Mouse (Mus musculus) cerebral cortex, adult 2 months (tissue): ENCODE data around the gene Rdh8.

Source experiments
- WGBS: fragments of 180-500 bp; shearing (Covaris S2); methylation state at CpG from one replicate; pipeline ENCODE4 v1.1.7; 2018; 5-methylcytosine and 5-hydroxymethylcytosine counted together

Gene Rdh8

DNA sequence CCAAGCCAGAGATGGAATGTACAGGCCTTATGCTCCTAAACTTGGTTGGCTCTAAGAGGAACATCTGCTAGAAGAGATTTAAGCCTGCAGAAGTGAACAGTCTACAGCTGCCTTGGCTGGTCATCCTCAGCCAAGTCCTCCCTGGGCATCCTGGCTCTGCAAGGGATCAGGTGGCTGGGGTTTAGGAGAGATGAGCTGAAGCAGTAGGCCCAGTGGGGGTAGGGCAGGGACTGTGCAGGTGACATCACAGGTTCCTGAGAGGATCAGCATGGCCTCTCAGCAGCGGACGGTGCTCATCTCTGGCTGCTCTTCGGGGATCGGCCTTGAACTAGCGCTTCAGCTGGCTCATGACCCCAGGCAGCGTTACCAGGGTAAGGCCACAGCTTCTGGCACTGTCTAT is at the start of gene Rdh8:
TSS of gene Rdh8 (plus strand) at position 268 of the 400 bp plus-strand sequence.
- 90% methylated on average over 6 of the region's 6 CpGs for WGBS

DNA sequence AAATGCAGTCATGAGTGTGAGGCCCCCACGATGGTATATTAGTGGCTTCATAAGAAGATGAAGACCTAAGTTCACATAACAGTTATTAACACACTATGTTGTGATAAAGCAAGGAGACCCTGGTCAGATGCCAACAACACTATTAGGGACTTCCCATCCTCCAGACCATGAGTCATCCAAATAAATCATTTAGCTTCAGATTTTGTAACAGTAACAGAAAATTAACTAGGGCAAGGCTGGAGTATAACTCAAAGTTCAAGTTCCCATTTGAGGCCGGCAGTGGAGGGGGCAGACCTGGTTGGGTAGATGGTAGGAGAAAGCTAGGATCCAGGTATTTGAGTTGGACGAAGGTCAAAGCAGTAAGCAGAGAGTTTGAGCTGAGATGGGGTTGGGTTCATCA is 37.0 kb upstream of the Rdh8 start:
- 85% methylated on average over 3 of the region's 3 CpGs for WGBS

DNA sequence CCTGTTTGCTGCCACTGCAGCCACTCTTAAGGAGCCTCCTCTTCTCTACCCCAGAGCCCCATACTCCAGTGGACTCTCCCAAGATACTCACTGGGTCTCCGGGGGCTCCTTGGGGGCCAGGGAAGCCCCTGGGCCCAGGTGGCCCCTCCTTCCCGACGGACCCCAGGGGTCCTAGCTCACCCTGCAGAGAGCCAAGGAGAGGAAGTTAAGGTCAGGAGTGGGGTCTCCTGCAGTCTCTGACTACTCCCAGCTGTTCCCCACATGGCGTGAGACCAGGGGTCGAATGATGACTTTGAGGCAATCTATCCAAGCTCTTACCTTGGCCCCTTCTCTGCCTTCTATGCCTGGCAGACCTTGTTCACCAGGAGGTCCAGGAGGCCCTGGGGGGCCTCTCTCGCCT is 33.2 kb upstream of the Rdh8 start:
- WGBS: 86% methylated on average over 6 of the region's 6 CpGs

DNA sequence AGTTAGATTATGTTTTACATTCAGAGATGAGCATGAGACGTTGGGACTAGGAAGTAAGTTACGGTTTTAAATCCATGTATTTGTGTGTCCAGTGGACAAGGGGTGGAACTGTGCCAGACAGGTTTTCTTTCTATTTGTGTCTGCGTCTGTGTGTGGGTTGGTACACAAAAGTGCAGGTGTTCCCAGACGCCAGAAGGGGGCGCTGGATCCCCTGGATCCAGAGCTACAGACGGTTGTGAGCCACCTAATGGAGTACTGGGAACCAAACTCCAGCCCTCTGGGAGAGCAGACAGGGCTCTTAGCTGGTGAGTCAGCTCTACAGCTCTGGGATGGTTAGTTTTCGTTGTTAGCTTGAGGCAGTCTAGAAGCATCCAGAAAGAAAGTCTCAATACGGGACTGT is 30.3 kb upstream of the Rdh8 start:
- WGBS: 81% methylated on average over 8 of the region's 8 CpGs

DNA sequence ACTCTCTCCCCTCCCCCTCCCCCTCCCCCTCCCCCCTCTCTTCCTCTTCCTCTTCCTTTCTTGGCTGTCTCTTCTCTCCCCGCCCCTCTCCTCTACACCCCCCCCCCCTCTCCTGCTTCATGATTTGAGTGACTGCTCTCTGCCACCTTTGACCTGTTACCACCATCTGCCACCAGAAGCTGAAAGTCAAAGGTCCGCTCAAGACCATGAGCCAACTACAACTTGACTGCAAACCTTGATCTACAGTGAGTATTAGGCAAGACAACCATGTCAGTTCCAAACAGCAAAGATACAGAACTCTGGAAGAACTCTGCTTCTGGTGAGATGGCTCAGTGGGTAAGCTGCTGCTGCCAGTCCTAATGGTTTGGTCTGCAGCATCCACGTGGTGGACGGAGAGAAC is 28.7 kb upstream of the Rdh8 start:
- 78% methylated on average over 3 of the region's 4 CpGs for WGBS

DNA sequence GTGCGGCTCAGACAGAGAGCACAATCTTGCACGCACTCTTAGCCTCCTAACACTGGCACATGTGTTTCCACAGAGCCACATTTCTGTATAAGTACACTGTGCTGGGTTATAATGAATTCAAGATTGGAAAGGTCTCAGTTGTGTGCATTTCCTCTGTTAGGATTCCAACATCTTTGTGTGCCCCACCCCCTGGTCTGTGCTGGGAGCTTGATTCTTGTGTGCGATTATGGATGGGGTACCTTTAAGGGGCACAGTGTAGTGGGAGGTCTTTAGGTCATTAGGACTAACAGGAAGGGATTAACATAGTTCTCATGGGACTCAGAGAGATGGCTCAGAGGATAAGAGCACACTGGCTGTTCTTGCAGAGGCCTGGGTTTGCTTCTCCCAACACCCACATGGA is 28.0 kb upstream of the Rdh8 start:
- 77% methylated on average over 3 of the region's 3 CpGs for WGBS

DNA sequence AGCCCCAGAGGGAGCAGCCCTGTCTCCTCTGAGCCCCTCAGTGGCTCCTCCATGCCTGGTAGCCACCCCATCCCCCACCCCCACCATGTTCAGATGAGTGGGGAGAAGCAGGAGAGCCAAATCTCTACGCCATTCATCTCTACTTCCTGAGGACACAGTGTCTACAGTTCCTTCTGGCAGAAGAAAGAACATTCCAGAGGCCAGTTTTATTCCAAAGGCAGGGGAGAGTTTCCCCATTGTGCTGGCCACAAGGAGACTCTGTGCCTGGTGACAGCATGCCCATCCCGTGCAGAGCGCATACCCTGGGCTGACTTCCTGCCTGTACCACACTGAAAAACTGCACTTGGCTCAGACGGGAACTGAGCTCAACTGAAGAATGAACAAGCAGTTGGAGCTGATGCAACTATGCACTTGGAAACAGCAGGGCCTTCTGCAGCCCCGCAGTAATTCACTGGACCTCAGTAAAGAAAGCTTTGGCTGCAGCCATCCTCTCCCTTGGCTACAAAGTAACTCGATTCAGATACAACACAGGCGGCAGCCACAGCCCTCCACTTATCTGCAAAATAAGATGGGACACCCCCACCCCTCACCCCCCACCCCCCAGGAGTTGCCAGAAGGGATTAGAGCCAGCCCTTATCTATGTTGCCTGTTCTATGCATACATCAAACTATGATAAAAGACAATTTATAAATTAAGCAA is 24.0 kb upstream of the Rdh8 start:
- 29% methylated on average over 7 of the region's 7 CpGs for WGBS

DNA sequence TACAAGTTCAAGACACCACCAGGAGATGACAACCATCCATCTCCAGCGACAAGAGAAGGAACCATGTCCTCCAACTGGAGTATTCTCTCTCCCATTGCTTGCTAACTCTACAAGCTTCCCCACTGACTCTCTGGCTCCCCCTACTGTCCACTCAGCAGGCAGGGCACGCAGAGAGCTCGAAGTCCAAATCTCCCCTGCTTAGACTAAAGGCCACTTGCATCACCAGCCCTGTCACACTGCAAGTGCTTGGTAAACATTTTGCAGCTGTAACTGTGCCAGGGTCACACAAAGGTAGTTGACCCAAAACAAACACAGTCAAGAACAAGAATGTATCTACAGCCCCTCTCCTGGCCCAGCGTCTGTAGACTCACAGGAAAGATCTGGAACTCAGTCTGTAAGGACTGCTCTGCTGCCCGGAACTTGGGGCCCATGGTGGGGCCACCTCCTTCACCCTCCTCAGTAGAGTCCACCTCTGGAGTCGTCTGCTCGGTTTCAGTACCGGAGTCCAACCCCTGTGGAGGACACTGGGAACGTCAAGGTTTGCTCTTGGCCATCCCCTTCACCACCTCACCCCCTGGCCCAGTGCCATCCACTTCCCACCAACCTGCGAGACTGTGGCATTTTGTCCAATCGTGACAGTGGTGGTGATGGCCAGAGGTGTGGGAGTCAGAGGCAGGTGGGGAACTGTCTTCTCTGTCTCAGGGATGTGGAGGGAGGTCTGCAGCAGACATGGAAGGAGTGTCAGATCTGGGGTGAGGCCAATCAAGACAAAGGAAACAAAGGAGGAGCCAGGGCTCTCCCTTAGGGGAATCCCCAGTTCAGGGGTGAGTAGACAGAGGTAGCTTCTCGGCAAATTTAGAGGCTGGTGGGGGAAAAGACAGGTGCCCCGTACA is 13.8 kb upstream of the Rdh8 start:
- 77% methylated on average over 13 of the region's 13 CpGs for WGBS

DNA sequence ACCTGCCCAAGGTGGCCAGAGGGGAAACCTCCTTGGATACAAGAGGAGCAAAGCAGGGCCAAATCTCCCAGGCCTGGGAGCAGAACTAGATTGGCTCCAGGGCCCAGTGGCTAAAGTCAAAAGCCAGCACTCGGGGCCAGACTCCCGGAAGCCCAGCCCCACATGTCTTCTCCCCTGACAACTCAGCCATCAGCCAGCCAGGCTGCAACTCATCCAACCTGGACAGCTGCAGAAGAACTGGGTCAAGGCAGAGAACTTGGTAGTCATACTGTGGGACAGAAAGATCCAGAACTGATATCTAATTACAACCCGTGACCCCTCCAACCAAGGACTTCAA is 13.2 kb upstream of the Rdh8 start:
- WGBS: 90% methylated on average over 3 of the region's 3 CpGs

DNA sequence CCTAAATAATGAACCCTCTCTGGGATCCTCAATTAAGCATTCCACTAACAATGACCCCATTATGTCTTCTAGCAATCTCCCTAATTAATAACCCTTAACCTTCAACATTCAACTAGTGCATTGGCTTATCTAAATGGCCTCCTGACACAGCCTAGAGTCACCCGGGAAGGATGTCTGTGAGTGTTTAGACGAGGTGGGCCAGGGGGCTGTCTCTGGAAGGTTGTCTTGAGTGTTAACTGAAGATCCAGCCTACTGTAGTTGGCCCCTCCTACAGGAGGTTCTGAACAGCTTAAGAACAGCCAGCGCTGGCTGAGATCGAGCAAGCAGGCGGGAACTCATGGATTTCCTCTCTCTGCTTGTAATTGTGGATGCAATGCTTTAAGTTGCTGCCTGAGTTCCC is 12.6 kb upstream of the Rdh8 start:
- WGBS: 54% methylated on average over 5 of the region's 5 CpGs

DNA sequence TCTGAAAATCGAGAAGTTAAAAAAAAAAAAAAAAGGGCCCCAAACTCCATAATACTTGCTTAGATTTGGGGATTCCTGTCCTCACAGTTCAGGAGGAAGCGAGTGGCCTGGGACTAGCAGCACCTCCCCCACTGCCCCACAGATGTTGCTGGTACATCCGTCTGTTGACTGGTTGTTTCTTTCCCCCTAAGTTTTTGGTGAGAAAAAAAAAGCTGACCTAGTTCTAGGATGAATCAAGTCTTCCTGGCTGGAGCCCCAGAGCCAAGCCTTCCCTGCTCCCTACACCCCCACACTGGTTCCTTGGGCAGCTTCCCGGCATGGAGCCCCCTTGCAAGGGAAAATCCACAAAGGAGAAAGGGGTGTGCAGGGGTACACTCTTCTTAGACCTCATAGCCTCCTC is 8.0 kb upstream of the Rdh8 start:
- 26% methylated on average over 4 of the region's 4 CpGs for WGBS

DNA sequence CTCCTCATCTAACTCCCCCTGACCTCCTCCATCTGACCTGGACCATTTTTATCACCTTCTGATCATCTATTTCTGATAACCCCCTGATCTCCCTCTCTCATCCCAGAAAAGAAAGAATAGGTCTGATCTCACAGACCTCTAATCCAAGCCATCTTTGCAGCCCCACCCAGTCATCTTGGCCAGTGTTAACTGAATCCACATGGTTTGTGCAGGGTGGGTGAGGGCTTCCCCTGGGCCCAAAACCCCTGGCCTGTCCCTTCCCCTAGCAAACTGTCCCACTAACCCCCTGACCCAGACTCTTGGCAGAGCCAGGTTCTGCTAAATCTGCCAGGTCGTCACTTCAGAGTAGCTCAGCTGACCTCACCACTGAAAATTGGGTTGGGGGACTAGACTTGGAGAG is 7.5 kb upstream of the Rdh8 start:
- WGBS: 81% methylated on average over 1 of the region's 1 CpGs

DNA sequence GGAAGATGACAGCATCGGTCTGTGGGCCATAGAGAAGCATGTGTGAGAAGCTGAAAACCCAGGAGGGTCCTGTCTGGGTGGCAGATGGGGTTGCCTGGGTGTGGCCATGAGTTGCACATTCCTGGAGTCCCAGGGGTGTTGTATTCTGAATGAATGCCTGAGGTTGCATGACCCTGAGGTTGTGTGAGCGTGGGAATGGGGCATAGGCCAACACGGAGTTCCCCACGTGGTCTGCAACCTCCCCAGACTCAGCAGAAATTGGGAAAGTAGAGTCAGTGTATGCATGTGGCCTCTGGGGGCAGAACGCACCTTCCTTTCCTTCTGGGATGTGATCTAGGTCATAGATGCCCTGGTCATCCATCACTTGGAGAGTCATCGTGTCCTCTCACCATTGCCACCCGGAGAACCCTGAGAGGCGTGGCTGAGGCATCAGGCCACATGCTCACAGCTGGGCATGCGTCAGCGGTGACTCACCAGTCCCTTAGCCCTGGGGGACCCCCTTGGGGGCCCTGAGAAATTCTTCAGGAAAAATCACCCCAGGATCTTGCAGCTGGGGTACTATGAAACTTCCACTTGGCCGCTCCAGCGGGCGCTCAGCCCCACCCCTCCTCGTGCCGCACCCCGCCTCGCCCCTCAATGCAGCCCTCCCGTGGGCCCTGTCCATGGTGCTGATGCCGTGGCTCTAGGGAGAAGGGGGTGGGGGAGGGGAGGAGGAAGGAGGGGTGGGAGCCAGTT is 5.6 kb upstream of the Rdh8 start:
- 23% methylated on average over 19 of the region's 19 CpGs for WGBS

DNA sequence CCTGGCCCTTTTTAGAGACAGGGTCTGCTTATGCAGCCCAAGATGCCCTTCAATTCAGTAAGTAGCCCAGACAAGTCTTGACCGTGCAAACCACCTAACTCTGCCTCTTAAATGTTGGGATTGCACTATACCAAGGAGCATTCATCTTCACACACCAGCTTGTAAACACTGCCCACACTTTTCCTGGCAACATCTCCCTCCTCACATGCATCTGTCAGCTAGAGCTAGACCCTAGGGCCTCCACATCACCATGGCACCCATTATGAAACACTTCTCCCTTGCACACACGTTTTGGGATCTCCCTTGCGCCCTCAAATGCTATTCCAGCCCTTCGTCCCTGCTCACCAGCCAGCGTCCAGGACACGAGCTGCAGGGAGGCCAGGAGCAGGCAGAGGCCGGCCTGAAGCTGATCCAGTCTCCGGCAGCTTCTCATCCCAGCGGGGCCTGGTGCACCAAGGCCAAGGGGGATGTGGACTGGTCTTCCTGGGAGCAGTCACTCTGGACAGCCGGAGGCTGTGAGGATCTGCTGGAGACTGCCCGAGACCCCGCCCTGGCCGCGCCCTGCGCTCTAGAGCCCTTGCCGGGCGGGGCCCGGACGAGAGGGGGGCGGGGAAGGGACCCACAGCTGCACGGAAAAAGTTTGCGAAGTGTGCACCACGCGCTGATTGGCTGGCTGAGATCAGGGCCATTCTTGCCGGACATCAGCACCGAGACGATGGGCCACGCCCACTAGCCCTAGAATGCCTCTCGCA is 3.6 kb upstream of the Rdh8 start, which contains the start of gene Col5a3:
TSS of gene Col5a3 (minus strand) at position 547 of the 752 bp plus-strand sequence.
- WGBS: 16% methylated on average over 29 of the region's 29 CpGs

DNA sequence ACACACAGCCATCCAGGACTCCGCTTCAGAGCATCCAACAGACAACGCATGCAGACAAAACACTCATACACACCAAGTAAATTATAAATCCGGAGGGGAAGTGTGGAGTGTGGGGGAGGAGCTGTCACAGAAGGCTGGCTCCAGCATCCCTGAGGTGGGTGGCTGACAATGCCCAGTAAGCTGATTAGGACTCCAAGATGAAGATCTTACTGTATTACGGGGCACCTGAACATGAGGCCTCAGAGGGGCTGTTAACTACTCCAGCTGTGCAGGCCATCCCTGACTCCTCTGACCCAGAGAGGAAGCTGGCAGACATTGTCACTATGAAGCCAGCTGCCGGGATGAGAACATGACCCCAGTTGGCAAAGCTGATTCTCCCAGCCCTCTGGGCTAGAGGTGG is 1.7 kb downstream of the Rdh8 start:
- 60% methylated on average over 5 of the region's 5 CpGs for WGBS

DNA sequence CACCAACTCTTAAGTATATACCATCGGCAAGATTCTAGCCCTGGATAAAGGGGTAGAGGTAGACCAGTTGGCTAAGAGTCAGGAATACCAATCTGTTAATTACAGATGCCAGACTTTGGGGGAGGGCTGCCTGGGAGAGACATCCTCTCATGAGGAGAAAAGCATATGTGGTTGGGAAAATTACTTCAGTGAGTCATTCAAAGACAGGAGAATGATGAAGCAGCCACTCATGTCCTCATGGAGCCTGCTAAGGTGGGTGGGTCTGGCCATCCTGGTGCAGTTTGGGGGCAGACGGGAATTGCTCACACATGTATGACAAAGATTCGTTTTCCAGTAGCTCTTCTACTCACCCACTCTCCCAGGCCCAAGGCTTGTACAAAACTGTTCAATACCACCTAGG is 4.5 kb downstream of the Rdh8 start:
- 62% methylated on average over 3 of the region's 3 CpGs for WGBS

DNA sequence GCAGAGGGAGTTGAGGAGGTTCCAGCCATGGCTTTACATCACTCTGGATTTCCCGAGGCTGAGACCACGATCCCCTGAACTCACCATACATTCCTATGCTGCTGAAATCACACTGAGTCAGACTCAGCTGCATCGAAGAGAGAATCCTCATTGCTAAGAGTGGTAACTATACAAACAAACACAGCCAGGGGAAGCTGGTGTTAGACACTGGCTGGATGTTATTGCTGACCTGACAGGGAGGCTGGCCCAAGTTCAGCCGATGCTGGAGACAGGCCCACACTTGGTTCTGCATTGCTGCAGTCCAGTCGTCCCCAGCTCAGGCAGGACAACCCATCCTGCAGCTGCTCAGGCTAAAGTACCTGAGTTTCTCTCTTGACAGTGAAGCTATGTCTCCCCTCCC is 7.5 kb downstream of the Rdh8 start:
- 65% methylated on average over 5 of the region's 5 CpGs for WGBS

DNA sequence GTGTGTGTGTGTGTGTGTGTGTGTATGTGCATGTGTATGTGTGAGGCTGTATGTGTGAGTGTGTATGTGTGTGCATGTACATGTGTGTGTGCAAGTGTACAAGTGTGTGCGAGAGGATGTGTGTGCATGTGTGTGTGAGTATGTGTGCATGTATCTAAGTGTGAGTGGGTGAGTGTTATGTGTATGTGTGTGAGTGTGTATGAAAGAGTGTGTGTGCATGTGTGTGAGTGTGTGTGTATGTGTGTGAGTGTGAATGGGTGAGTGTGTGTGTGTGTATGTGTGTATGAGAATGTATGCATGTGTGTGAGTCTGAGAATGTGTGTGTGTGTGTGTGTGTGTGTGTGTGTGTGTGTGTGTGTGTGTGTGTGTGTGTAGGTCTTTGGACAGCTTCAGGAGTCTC is 9.8 kb downstream of the Rdh8 start:
- WGBS: 97% methylated on average over 1 of the region's 1 CpGs

DNA sequence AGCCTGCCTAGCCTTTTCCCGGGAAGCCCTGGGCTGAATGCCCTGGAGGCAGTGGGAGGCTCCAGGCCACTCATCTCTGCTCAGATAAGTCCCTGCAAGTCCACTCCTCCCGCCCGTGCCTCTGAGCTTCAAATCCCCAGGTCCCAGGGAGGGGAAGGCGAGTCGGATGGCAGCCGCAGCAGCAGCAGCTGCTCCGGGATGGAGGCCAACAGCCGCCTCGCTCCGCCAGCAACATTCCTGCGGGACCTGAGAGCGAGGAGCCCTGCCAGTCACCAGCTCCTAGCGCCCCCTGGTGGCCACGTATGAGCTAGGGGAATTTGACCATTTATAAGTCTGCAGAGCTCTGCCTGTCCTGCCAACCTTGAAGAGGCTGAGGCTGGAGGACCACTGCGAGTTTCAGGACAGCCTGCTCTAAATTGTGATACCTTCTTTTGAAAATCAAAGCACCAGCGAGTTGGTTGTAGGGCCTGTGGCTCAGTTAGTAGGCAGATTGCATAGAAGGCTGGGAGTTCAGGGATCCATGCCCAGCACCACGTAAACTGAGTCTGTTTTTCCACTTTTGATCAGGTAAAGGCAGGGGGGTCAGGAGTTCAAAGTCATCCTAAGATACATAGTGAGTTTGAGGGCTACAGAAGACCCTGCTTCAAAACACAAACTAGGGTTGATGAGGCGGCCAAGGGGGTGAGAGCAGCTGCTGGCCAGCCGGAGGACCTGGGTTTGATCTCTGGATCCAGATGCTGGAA is 12.8 kb downstream of the Rdh8 start:
- WGBS: 16% methylated on average over 19 of the region's 19 CpGs

DNA sequence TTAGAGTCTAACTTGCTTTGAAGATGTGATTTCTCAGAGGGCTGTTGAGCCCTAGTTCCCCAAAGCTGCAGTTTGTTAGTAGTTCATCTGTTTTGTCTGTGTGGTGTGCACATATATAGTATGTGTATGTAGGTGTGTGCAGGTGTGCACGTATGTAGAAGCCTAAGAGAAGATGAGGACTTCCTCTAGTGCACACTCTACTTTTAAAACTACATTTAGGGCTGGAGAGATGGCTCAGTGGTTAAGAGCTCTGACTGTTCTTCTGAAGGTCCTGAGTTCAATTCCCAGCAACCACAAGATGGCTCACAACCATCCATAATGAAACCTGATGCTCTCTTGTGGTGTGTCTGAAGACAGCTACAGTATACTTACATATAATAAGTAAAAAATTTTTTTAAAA is 16.6 kb downstream of the Rdh8 start:
- WGBS: 78% methylated on average over 1 of the region's 1 CpGs

DNA sequence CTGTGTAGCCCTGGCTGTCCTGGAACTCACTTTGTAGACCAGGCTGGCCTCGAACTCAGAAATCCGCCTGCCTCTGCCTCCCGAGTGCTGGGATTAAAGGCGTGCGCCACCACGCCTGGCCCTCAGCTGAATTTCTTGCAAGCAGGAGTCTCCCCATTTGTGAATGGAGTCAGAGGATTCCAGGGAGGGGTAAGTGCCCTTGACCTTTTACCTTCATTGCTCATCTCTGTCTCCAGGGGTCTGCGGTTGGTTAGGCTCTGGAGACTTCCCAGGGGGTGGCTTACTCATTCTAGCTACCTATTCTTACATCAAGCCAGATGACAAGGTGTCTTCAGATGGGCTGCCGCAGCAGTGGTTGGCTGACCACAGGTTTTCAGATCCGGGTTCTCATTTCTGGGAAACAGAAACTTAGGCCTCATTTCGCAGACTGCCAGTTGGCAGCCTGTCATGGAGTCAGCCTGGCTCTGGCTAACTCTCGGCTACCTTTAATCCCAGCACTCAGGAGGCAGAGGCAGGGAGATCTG is 17.2 kb downstream of the Rdh8 start:
- WGBS: 92% methylated on average over 11 of the region's 11 CpGs
